Mouse (Mus musculus) c-Kit-positive CD71-negative TER-119-negative erythroid progenitor cells, embryonic 14.5 days (primary cell): Measurements from ENCODE around the gene Camk1d.

Source experiments
- DNase-seq: peaks from one replicate; pipeline ENCODE4 v3.0.0-alpha.2; 2013; ENCODE audit warnings: low read depth

Camk1d gene

DNA sequence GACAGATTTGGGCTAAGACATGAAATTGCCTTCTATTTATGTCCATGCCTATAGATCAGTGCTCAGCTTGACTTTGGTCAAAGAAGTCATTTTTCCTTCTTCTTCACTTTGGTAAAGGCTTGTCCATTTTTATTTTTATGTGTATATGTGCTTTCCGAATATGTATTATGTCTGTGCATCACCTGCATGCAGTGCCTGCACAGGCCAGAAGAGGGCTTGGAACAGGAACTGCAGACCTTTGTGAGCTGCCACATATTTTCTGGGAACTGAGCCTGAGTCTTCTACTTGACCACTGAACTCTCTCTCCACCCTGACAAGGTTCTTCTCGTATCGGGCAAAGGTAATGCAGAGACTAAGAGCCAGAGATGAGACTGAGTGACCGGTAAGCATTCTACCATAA is 236.1 kb downstream of the Camk1d start:
- DNase-seq, result no peak

DNA sequence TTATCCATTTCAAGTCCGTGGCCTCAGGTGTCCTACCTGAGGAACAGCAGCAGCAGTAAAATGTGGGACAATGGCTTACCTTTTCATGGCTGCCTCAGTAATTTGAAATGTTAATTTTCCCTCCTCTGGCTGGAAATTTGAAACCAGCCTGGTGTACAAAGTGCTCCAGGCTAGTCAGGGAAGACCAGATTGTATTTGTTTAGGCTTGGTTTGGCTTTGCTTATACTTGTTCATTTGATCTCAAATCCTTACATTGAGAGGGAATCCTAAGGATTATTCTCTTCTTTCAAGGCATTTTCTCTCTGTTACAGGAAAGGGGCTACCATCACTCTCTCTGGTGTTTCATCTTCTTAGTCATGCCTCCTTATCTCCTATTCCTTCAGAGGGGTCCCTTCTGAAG is 236.8 kb downstream of the Camk1d start:
- no peak for DNase-seq

DNA sequence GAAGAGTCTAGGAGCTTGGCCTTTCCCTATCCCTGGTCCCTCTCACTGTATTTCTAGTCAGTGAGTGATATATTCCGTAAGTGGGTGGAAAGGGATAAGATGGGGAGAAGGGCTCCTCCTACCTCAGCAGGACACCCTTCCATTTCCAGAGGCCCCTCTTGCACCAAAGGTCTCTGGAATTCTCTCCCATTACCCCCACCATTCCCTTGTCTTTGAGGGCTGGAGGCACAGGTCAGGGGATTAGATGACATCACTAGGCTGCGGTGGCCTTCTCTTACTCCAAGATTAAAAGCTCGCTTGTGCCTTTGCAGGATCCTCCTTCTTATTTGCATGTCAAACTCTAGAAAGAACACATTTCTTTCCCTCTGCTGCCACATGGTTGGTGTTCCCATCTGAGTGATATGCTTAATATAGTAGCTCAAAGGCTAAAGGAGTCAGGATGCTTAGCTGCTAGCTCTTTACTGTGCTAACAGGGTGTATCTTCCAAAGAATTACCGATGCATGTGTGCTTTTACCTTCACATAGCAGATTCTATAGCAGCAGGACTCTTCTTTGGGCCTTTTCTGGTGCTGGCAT is 244.9 kb downstream of the Camk1d start:
- no peak for DNase-seq

DNA sequence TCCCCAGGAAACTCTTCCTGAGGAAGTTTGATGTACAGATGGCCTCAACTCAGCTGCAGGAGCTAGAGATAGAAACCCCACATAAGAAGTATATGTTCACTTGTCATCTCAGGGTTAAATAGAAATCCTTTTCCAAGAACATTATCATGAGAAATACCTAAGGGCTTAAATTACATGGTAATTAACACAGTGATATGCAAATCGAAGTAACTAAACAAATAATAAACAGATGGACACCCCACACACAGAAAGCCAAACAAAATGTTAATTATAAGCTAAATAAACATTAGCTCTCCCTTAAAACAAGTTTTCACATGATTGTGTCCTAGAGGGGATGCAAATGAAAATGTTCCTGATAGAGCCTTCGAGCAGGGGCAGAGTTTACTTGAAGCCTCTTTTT is 246.8 kb downstream of the Camk1d start:
- no peak for DNase-seq

DNA sequence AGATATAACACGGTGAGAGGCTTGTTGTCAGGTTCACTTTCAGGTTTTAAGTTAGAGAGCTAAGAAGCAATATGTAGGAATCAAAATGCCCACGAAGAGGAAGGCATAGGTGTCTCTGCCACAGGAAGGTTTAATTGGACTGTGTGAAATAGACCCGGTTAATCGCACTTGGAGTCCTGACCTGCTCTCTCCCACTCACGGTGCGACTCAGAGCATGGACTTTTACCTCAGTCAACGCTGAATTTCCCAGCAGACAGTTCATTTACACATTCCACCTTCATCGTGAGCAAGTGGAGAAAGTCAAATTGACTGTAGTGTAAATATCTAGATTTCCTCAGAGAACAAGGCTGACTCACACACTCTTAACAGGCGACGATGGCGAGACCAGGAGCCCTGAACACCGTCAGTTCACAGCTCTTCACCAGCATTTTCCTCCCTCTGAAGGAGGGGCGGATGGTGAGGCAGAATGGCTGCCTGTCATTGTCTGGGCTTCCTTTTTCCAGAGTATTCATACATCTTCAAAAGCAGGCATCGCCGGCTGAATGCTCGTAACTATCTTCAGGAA is 255.6 kb downstream of the Camk1d start:
- no peak for DNase-seq

DNA sequence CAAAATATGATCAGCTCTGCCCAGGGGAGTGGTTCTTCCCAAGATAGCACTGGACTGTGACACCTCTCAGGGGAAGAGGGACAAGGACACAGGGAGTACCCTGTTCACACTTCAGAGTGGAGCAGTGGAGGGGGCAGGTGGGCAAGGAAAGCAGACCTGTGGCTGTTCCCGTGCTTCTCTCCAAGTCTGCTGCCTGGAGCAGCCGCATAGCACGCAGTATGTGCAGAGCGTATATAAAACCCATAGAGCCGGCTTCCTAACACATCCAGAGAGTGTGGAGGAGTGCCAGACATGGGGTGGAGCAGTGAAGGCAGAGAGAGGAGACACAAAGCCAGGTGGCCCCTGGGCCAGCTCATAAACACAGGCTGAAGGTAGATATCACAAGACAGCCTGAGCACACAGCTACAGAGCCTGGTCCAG is 256.2 kb downstream of the Camk1d start:
- DNase-seq, result no peak

DNA sequence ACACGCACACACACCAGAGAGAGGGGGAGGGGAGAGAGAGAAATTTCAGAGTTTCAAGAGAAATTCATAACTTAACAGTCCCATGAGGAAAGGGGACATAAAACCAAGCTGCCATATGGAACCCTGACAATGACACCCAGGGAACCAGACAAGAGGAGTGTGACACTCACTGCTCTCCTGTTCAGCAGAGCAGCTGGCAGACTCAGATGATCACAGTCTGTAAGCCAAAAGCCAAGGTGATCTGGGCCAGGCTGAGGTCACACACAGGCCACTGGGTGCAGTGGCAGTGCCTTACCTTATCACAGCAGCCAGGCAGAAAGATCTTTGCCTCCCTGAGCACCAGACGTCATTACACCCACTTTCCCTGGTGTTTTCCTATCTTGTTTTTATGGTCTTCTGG is 258.2 kb downstream of the Camk1d start:
- no peak for DNase-seq

DNA sequence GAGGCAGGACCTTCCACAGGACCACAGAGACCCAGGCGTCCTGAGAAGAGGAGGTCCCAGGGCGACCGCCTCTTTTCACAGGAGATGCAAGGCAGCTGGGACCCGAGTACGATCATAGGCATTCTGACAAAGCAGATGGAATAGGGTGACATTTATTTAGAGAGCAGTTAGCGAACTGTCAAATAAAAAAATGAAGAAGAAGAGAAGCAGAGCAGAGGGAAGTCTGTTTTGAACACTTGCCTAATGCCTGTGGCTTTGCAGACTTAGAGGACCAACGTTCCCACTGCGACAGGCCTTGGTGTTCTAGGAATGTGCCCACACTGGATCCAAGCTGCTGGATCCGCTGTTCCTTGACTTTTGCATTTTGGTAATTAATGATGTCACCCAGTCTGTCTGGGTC is 259.5 kb downstream of the Camk1d start:
- DNase-seq, result no peak

DNA sequence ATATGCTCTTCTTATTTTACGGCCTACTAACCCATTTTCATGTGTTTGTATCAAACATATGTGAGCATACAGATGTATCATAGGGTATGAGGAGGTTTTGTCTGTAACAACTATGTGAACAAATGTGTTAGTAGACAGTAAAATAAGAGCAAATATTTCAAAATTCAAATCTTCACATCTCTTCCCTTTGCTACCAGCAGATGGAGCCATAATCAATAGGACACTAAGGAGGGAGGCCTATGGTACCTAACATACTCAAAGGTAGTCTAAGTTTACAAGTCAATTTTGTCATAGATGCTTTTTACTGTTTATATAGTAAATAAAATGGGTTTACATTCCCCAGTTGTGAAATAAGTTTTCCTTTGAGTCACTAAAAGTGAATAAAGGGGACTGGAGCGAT is 262.7 kb downstream of the Camk1d start:
- peak; percentile 32 for DNase-seq

DNA sequence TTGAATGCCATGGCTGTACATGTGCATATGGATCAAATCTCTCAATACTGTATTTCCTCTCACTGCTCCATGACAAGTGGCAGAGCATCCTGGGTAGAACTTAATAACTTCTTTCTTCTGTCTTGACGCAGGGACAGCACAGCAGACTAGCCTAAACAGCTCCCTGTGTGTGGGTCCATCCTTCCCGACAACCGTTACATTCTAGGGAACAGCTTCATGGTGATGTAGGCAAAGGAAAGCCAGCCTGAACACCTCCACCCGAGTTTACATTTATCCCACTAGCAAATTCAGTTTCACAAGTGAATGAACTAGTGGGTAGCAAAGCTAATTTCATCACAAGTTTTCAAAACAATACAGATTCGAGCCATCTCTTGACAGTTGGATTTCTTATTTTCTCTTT is 269.0 kb downstream of the Camk1d start:
- DNase-seq, result no peak

DNA sequence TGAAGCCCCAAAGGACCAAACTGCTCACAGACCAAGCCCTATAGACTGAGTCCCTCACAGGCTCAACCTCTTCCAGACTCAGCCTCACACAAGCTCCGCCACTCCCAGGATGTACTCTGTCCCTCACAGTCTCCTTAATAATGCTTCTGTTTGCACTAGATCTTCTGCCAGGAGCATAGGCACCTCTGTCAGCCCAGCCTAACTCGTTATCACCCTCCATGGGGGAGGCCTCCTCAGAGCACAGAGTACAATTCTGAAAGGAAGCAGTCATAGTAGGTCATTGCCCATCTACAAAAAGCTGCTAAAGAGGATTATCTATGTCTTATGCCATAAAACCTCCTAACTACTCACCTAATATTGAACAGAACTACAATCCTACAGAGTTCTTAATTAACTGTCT is 276.6 kb downstream of the Camk1d start:
- DNase-seq, result no peak

DNA sequence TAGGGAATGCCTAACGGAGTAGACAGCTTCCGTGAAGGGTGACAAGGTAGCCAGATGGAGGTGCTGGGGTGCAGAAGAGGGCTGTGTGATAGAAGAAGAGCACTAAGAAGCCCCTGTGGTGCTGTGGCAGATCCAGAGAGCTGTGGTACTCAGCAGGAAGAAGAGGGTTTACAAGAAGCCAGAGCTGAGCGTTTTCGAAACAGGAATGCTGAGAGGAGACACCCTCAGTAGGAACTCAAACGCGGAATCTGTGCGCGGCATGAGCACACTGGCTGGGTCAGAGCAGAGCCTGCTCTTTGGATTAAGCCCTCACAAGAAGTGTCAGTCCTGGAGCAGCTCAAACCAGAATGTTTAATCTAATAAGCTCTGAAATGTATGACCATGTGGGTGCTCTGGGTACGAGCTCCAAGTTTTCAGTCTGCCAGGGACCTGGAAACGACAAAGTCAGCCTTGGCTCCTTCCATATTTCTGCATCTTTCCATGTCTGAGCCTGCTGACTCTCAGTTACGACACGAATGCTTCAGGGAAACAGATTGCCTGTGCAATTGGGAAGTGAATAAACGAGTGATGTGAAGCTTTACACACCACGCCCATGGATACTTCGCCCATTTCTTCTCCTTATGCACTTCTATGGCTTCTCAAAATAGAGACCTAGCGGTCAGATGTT is 278.6 kb downstream of the Camk1d start:
- DNase-seq, result no peak

DNA sequence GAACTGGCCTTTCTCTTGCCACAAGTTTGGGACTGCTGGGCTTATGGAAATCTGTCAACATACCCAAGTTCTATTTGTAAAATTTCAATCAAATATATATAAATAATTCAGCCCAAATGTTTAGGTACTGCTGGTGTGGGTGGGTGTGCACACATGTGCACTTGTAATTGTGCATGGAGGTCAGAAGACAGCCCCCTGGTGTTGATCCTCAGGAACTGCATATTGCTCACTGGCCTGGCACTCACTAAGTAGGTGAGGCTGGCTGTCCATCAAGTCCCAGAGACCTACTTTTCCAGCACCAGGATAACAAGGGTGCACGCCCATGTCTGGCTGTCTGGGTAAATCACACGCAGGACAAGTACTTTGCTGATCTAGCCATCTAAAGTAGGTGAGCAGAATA is 283.0 kb downstream of the Camk1d start:
- DNase-seq, result peak; percentile 14

DNA sequence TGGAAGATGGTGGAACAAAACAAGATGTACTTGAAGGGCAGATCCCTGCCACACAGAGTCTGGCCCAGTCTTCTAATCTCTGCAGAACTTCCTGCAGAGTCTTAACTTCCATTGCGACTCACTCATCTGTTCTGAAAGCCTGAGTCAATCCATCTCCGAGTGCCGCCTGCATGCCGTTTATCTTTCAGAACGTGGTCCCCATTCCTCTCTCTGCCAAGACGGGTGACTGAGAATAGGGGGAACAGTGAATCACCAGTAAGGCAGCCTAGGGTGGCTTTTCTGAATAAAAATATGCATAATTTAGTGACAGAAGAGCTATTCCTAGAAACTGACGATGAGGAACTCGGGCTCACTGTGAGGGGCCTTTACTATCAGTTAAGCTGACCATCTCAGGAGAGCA is 284.4 kb downstream of the Camk1d start:
- DNase-seq, result no peak

DNA sequence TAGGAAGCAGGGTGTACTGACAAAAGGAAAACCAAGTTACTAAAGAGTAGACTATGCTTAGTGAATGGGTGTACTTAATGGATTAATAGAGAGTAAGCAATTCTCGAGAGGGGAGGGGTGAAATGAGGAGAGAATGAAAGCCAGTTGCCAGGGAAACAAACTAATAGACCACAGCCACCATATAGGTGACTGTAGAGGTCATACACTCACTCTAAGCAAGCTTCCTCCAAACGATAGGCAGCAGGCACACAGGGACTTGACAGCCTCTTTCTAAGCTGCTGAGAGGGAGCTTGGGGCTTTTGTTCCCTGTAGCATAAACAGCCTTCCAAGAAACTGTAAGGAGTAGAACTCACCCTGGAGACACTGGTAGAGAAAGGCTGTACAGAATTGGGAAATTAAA is 288.2 kb downstream of the Camk1d start:
- DNase-seq, result no peak

DNA sequence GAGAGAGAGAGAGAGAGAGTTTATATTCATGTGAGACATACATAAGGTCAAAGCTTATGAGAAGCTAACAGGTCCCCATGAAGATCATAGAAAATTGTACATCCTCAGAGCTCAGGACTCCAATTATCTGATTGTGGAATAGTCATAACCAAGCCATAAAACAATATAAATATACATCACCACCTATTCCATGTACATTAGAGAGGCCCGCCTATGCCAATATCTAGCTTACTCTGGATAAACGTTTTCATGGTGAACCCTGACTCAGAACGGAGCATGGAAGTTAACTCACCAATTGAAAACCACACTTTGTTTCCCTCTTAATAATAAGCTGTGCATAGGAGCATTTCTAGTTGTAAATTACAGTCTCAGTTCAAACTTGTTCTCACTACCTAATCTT is 288.7 kb downstream of the Camk1d start:
- DNase-seq, result no peak

DNA sequence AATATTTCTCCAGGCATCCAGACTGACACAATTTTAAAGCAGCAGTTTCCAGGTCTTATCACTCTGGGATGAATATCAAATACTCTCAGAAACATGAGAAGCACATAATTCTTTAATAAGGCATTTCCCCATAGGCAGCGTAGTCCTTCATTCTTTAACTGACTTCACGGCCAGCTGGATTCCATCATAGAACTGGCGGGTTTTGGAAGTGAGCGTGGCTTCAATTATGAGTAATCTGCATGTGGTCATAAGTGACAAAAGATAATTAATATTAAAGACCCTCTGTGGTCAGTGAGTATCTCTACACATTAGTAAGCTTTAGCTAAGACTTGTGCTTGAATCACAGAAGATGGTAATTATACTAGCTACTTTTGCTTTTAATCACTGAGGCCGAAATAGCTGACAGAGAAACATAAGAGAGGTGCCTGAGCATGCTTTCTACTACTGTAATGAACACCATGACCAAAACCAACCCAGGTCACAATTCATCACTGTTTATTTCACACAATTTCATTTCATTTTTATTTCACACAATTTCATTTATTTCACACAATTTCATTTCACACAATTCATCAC is 293.6 kb downstream of the Camk1d start:
- DNase-seq, result no peak

DNA sequence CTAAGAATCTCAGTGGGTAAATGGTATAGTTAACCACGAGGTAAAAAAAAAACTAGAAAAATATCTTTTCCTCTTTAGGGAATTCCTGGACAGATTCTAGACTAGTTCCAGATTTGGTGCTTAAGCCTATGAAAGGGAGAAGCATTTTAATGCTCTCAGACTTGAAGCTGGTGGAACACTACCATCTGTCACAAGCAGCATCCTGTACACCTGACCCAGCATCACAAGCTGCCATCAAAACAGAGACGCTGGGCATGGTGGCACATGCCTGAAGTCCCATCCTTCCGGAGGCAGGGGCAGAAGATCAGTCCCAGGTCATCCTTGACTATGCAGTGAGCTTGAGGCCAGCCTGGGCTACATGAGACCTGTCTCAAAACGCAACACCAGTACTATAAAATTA is 295.5 kb downstream of the Camk1d start:
- no peak for DNase-seq

DNA sequence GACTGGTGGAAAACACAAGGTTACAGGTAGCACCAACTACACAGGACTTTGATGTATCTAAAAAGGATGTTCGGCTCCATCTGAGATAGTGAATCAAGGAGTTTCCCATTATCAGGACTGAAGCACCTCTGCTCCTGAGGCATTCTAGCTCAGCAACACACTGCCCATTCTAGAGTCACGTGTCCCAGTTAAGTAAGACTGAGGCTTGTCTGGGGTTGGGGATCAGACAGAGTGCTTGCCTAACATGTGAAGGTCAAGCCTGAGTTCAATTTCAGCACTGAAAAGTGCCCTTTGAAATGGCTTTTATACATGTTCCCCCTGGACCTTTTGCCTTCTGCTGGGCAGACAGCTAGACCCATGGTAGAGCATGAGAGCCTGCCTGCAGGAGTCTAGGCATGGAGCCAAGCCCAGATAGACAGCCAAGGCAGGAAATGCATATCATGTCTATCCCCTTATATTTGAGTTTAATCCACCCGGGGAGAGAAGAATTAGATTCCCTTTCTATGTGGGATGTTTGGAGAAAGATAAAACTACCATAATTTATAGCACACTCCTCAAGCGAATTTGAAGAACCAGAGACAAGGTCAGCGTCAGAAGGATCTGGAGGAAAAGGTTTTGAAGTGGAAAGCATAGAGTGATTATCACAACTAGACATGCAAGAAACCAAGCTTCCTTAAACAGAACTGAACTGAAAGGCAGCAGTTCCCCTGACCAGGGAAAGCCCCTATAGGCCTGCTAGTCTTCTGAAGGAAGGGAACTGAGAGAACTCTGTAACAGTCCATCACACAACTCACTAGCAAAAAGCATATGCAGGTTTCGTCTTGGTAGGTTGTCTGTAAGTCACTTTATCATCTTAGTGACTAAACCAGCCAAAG is 296.9 kb downstream of the Camk1d start:
- no peak for DNase-seq

DNA sequence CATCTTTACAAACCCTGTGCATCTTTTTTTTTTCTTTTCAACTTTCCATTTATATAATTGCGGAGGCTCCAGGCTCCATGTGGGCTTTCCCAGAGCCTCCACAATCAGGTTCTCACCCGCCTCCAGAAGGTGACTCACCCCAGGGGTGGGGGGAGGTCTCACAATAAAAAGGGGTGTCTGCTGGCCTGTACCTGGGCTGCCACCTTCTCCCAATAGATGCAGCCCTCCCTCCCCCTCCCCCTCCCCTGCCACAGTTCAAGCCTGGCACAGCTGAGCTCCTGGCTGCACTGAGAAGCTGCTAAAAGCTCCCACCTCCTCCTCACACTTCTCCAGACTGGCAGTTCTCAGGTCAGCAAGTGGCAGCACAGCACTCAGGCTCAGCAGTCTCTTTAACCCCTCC is 302.5 kb downstream of the Camk1d start:
- DNase-seq, result no peak

DNA sequence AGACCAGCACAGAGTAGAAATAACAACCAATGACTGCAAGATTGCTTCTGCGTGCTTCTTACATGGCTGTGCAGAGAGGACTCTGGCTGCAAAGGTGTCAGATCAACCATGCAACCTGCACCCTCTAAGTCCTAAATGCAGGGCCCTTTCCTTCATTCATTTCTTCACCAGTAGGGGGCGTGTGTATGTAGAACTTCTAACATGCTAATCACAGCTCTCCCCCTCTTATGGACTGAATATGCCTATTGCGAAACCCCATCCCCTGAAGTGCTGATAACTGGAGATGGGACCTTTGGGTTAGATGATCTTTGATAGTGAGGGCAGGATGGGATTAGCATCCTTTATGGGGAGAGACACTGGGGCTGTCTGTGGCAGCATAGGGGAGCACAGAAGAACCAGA is 310.5 kb downstream of the Camk1d start:
- DNase-seq, result peak; percentile 32

DNA sequence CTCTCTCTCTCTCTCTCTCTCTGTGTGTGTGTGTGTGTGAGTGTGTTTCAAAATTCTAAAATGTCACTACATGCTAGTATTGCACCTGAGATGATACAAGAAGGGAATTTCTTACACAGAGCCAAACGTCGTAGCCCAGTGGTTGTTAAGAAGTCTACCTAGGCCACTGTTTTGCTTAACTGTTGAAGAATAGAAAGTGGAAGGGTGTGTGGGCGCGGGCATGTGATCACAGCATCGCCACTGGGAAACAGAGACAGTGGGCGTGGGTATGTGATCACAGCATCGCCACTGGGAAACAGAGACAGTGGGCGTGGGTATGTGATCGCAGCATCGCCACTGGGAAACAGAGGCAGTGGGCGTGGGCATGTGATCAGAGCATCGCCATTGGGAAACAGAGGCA is 312.3 kb downstream of the Camk1d start:
- no peak for DNase-seq

DNA sequence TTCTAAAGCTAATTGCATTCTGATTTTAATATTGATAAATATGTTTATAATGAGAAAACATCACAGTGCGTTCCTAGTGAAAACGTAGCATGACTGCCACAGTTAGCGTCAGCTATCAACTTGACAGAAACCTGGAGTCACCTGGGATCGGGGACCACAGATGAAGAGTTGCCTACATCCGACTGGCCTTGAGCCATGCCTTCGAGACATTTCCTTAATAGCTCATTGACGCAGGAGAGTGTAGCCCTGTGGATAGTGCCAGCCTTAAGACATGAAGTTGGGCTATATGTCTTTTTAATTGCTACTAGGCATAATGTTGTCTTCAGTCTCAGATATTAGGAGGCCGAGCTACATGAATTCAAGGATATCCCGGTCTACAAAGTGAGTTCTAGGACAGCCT is 315.8 kb downstream of the Camk1d start:
- no peak for DNase-seq
